Mouse (Mus musculus): Measurements from ENCODE around the gene Lrrc61. TPM values are rescaled to one million over a fixed set of nuclear protein-coding genes. Genes with fewer than 3 reads are reported as not detected.

Lrrc61 gene
- polyA plus RNA-seq, 1 experiment from 2014 or later: 1.6 TPM

- Histone ChIP-seq H3K27me3 (replicated peaks) (no peaks in the 10 kb centered on the region), H3K4me3 (no peak overlapping the region), H3K9me3 (replicated peaks) (peaks cover 7% of the 10 kb centered on the region; the same call in 1 of the 2 replicates), H3K4me1 (peaks cover 36% of the 10 kb centered on the region), H3K9ac (no peak overlapping the region), H3K36me3 (peaks cover 46% of the 10 kb centered on the region), H3K4me2 (no peak overlapping the region), H3K27ac (no peak overlapping the region)
- ATAC-seq: no peak
- WGBS (ENCODE audit: insufficient replicate concordance): 92% methylated on average over 45 of the region's 45 CpGs
Observed at GRCm38 (mm10) chr6:48596545-48597232, 42.1 kb downstream of the Lrrc61 start.

- WGBS (ENCODE audit: insufficient replicate concordance): 92% methylated on average over 27 of the region's 27 CpGs
- H3K4me3 ChIP-seq: no peak overlapping the region
- ATAC-seq: no peak
- no peak overlapping the region for H3K27ac ChIP-seq
- H3K4me1 ChIP-seq: peaks cover 38% of the 10 kb centered on the region
- no peak overlapping the region for H3K9ac ChIP-seq
- no peak overlapping the region for H3K4me2 ChIP-seq
- H3K9me3 ChIP-seq (replicated peaks): peaks cover 7% of the 10 kb centered on the region; the same call in 1 of the 2 replicates
- H3K36me3 ChIP-seq: peaks cover 46% of the 10 kb centered on the region
- no peaks in the 10 kb centered on the region for H3K27me3 ChIP-seq (replicated peaks)
Observed at GRCm38 (mm10) chr6:48597233-48597625, 42.6 kb downstream of the Lrrc61 start.

- Histone ChIP-seq H3K4me3 (0 out of 2 replicates have a peak overlapping the region, but pooled peaks have one; percentile 71), H3K4me2 (peak overlapping the region; percentile 96; the same call in 1 of the 2 replicates), H3K4me1 (peaks cover 22% of the 10 kb centered on the region), H3K36me3 (peaks cover 45% of the 10 kb centered on the region), H3K27ac (no peak overlapping the region), H3K9me3 (replicated peaks) (peaks cover 7% of the 10 kb centered on the region; the same call in 1 of the 2 replicates), H3K9ac (no peak overlapping the region), H3K27me3 (replicated peaks) (no peaks in the 10 kb centered on the region)
- WGBS (ENCODE audit: insufficient replicate concordance): 69% methylated on average over 1 of the region's 1 CpGs
- ATAC-seq: no peak
Observed at GRCm38 (mm10) chr6:48600594-48600993, 46.0 kb downstream of the Lrrc61 start.

GRCm38 (mm10) chr6:48601271-48602079 is 46.9 kb downstream of the Lrrc61 start, which contains the start of gene Zfp775:
TSS of gene Zfp775 (plus strand) at chr6:48602063.
- ATAC-seq: peak; percentile 98
- Histone ChIP-seq H3K27ac (peak within 1 kb of the TSS; percentile 69), H3K9me3 (replicated peaks) (0 out of 2 replicates have a peak, but pooled peaks cover 7% of the 10 kb centered on the region), H3K9ac (peak within 1 kb of the TSS; percentile 75), H3K4me2 (peak within 1 kb of the TSS; percentile 96), H3K4me3 (peak within 1 kb of the TSS; percentile 71), H3K36me3 (peaks cover 36% of the 10 kb centered on the region), H3K27me3 (replicated peaks) (no peaks in the 10 kb centered on the region), H3K4me1 (peaks cover 22% of the 10 kb centered on the region)
- WGBS (ENCODE audit: insufficient replicate concordance): 5% methylated on average over 42 of the region's 42 CpGs

- H3K27ac ChIP-seq: peak overlapping the region; percentile 69
- peak overlapping the region; percentile 96 for H3K4me2 ChIP-seq
- WGBS (ENCODE audit: insufficient replicate concordance): 2% methylated on average over 28 of the region's 28 CpGs
- peaks cover 29% of the 10 kb centered on the region for H3K36me3 ChIP-seq
- ATAC-seq: peak; percentile 73
- peaks cover 22% of the 10 kb centered on the region for H3K4me1 ChIP-seq
- H3K9ac ChIP-seq: peak overlapping the region; percentile 75
- H3K9me3 ChIP-seq (replicated peaks): 0 out of 2 replicates have a peak, but pooled peaks cover 2% of the 10 kb centered on the region
- H3K4me3 ChIP-seq: peak overlapping the region; percentile 71
- no peaks in the 10 kb centered on the region for H3K27me3 ChIP-seq (replicated peaks)
Observed at GRCm38 (mm10) chr6:48602080-48602741, 47.6 kb downstream of the Lrrc61 start.

GRCm38 (mm10) chr6:48608124-48608523 is 53.5 kb downstream of the Lrrc61 start:
- H3K4me3 ChIP-seq: no peak overlapping the region
- no peak overlapping the region for H3K9ac ChIP-seq
- 67% methylated on average over 2 of the region's 2 CpGs for WGBS (ENCODE audit: insufficient replicate concordance)
- no peak for ATAC-seq
- no peak overlapping the region for H3K27ac ChIP-seq
- H3K36me3 ChIP-seq: no peaks in the 10 kb centered on the region
- no peak overlapping the region for H3K4me2 ChIP-seq
- H3K4me1 ChIP-seq: peaks cover 7% of the 10 kb centered on the region; the same call in 1 of the 2 replicates
- H3K9me3 ChIP-seq (replicated peaks): no peaks in the 10 kb centered on the region
- no peaks in the 10 kb centered on the region for H3K27me3 ChIP-seq (replicated peaks)

- Histone ChIP-seq H3K4me1 (peaks cover 7% of the 10 kb centered on the region; the same call in 1 of the 2 replicates), H3K36me3 (peaks cover 6% of the 10 kb centered on the region; the same call in 1 of the 2 replicates), H3K9me3 (replicated peaks) (no peaks in the 10 kb centered on the region), H3K4me3 (no peak overlapping the region), H3K27me3 (replicated peaks) (no peaks in the 10 kb centered on the region), H3K9ac (no peak overlapping the region), H3K4me2 (no peak overlapping the region), H3K27ac (no peak overlapping the region)
- ATAC-seq: peak; percentile 57
- 35% methylated on average over 5 of the region's 7 CpGs for WGBS (ENCODE audit: insufficient replicate concordance)
Observed at GRCm38 (mm10) chr6:48609512-48609911, 54.9 kb downstream of the Lrrc61 start.

- WGBS (ENCODE audit: insufficient replicate concordance): 64% methylated on average over 3 of the region's 3 CpGs
- no peak overlapping the region for H3K9ac ChIP-seq
- H3K27me3 ChIP-seq (replicated peaks): no peaks in the 10 kb centered on the region
- H3K36me3 ChIP-seq: peaks cover 6% of the 10 kb centered on the region; the same call in 1 of the 2 replicates
- H3K4me2 ChIP-seq: no peak overlapping the region
- H3K9me3 ChIP-seq (replicated peaks): no peaks in the 10 kb centered on the region
- no peak overlapping the region for H3K4me3 ChIP-seq
- no peak overlapping the region for H3K27ac ChIP-seq
- ATAC-seq: no peak
- H3K4me1 ChIP-seq: peaks cover 7% of the 10 kb centered on the region; the same call in 1 of the 2 replicates
Observed at GRCm38 (mm10) chr6:48610657-48611056, 56.1 kb downstream of the Lrrc61 start.

- ATAC-seq: no peak
- H3K36me3 ChIP-seq: peaks cover 6% of the 10 kb centered on the region; the same call in 1 of the 2 replicates
- H3K4me3 ChIP-seq: no peak overlapping the region
- peaks cover 7% of the 10 kb centered on the region; the same call in 1 of the 2 replicates for H3K4me1 ChIP-seq
- no peak overlapping the region for H3K27ac ChIP-seq
- H3K27me3 ChIP-seq (replicated peaks): no peaks in the 10 kb centered on the region
- H3K9me3 ChIP-seq (replicated peaks): no peaks in the 10 kb centered on the region
- WGBS (ENCODE audit: insufficient replicate concordance): 65% methylated on average over 4 of the region's 4 CpGs
- no peak overlapping the region for H3K9ac ChIP-seq
- H3K4me2 ChIP-seq: no peak overlapping the region
Observed at GRCm38 (mm10) chr6:48613464-48613863, 58.9 kb downstream of the Lrrc61 start.

GRCm38 (mm10) chr6:48614756-48615155 is 60.2 kb downstream of the Lrrc61 start:
- Histone ChIP-seq H3K27me3 (replicated peaks) (no peaks in the 10 kb centered on the region), H3K4me1 (peaks cover 1% of the 10 kb centered on the region; the same call in 1 of the 2 replicates), H3K27ac (no peak overlapping the region), H3K9me3 (replicated peaks) (no peaks in the 10 kb centered on the region), H3K9ac (no peak overlapping the region), H3K36me3 (peaks cover 14% of the 10 kb centered on the region), H3K4me3 (no peak overlapping the region), H3K4me2 (no peak overlapping the region)
- ATAC-seq: no peak
- WGBS (ENCODE audit: insufficient replicate concordance): 72% methylated on average over 5 of the region's 5 CpGs

GRCm38 (mm10) chr6:48620031-48620430 is 65.4 kb downstream of the Lrrc61 start:
- Histone ChIP-seq H3K27ac (no peak overlapping the region), H3K36me3 (peaks cover 22% of the 10 kb centered on the region), H3K9ac (no peak overlapping the region), H3K4me1 (no peaks in the 10 kb centered on the region), H3K9me3 (replicated peaks) (no peaks in the 10 kb centered on the region), H3K4me2 (no peak overlapping the region), H3K4me3 (no peak overlapping the region), H3K27me3 (replicated peaks) (no peaks in the 10 kb centered on the region; the same call in 1 of the 2 replicates)
- ATAC-seq: no peak
- 89% methylated on average over 30 of the region's 30 CpGs for WGBS (ENCODE audit: insufficient replicate concordance)

Measured in liver, embryonic 12.5 days (tissue).